Mouse (Mus musculus) lung, postnatal 0 days (tissue): ENCODE data around the gene Timm8a2.
A peak's percentile ranks its signal among the peaks of the same experiment; 100 is the strongest.

Experiments
- CTCF ChIP-seq: IDR thresholded peaks from 2 replicates; pipeline ENCODE4 v1.5.1; 2016; ENCODE audit warnings: antibody characterized with exemption, mild to moderate bottlenecking
- EP300 ChIP-seq: IDR thresholded peaks from 2 replicates; pipeline ENCODE4 v1.6.1; 2016; ENCODE audit warnings: antibody characterized with exemption, mild to moderate bottlenecking, control low read depth

- TF ChIP-seq EP300 = no peak
- 0 out of 2 replicates have a peak, but pooled peaks have one; percentile 1 for TF ChIP-seq CTCF
Observed at GRCm38 (mm10) chr14:121991921-121992320, 42.6 kb upstream of the Timm8a2 start.
